Mouse (Mus musculus): ENCODE measurements at regions not wholly inside any gene's neighbourhood (a gene's known extent, or its start where the extent isn't known, plus 50 kb on each side); places are given as distances from the start of the nearest gene placed in this dataset.

GRCm38 (mm10) chr17:43152620-43153019 is 117.5 kb upstream of the Adgrf1 start:
- TF ChIP-seq CTCF (IDR thresholded peaks at IDR 0.05; ENCODE audit: insufficient read depth, low read length) (no peak), POLR2A (IDR thresholded peaks at IDR 0.05; ENCODE audit: borderline replicate concordance, extremely low read depth, low read depth, low read length) (no peak)
